Comparison of ENCODE assay signal across 9 mouse cellular contexts in genomic region chr2:37338497-37339187, GRCm38 (mm10). TPM values are rescaled to one million over a fixed set of nuclear protein-coding genes. Genes with fewer than 3 reads are reported as not detected.
DNase-seq lines count a peak whose midpoint lies in the region; ATAC-seq and TF ChIP-seq lines count a peak whose summit lies in the region.
"Had no signal": no experiment of that assay in that cellular context is flagged by ENCODE, and none has a peak within 500 bp of the region (broad histone marks: within the 10 kb centered on the region; RNA-seq: fewer than 3 reads in every experiment).

No protein-coding gene starts in this region.

- H3K36me3 ChIP-seq in midbrain, embryonic 10.5 days: no peaks in the 10 kb centered on the region

- WGBS in midbrain, embryonic 10.5 days: 67% methylated on average over 10 of the region's 10 CpGs

- no peak for TF ChIP-seq POLR2A in embryonic fibroblast, embryonic 13.5 days (IDR thresholded peaks at IDR 0.05; ENCODE audit: low read depth, low read length)

- H3K27ac ChIP-seq in embryonic fibroblast, embryonic 13.5 days (ENCODE audit: insufficient read depth, low read length): peak overlapping the region; percentile 48
- no peak overlapping the region for H3K27ac ChIP-seq in midbrain, embryonic 10.5 days (replicated peaks)
- H3K27ac ChIP-seq: macrophage had no signal

- H3K9me3 ChIP-seq in midbrain, embryonic 10.5 days (replicated peaks): no peaks in the 10 kb centered on the region

- TF ChIP-seq CTCF in embryonic fibroblast, embryonic 13.5 days (IDR thresholded peaks at IDR 0.05; ENCODE audit: borderline replicate concordance, insufficient read depth, low read length): peak; percentile 51; the same call in 1 of the 2 replicates

- H3K27me3 ChIP-seq in midbrain, embryonic 10.5 days (ENCODE audit: low read depth, poor library complexity, severe bottlenecking): no peaks in the 10 kb centered on the region

- H3K4me3 ChIP-seq in embryonic fibroblast, embryonic 13.5 days (ENCODE audit: insufficient read depth, low read length): no peak overlapping the region
- H3K4me3 ChIP-seq in midbrain, embryonic 10.5 days: no peak overlapping the region

- intact Hi-C loops in heart, postnatal 14 days (cut with DNase I): no loop called here

- DNase-seq in heart, postnatal 14 days: peak; percentile 43 to 73
- no peak for DNase-seq in heart, adult 9 months (ENCODE audit: low spot score in 2 of 2)
- DNase-seq in B cell, adult 2 months: peak; percentile 24 to 30
- peak; percentile 68 for DNase-seq in adrenal gland, postnatal 10 days
- DNase-seq in layer of hippocampus, adult 9-11 months: peak; percentile 48
- peak; percentile 28 for DNase-seq in midbrain, embryonic 10.5 days (ENCODE audit: low spot score)

- no peak for ATAC-seq in activated CD4-positive, CD25-positive, alpha-beta regulatory T cell, adult 4 months

- no peaks in the 10 kb centered on the region for H3K4me1 ChIP-seq in embryonic fibroblast, embryonic 13.5 days (ENCODE audit: control insufficient read depth, insufficient read depth, low read length)
- no peaks in the 10 kb centered on the region for H3K4me1 ChIP-seq in midbrain, embryonic 10.5 days

RNA-seq across cellular contexts. Expression of gene Olfr368, which starts 12.3 kb away (rescaled TPM):
- total RNA-seq in heart, postnatal 14 days (2021): not detected
- total RNA-seq in adrenal gland, postnatal 10 days (2021): not detected
- polyA plus RNA-seq in embryonic fibroblast, embryonic 13.5 days (2011; ENCODE audit: insufficient read length, low read depth, missing spikeins): not detected in 2 replicates
- not detected in 2 replicates for polyA plus RNA-seq in midbrain, embryonic 10.5 days (2016; fragmentation: Nextera tagmentation; extraction: Ambion mirVana)
- polyA plus RNA-seq in activated CD4-positive, CD25-positive, alpha-beta regulatory T cell, adult 4 months (2017; shearing (Covaris generic)): not detected
- polyA plus RNA-seq: macrophage had no signal

RNA-seq across cellular contexts. Expression of gene Pdcl, which starts 20.5 kb away (rescaled TPM):
- total RNA-seq in heart, postnatal 14 days (2021): 10 to 100 TPM; 24.6 to 26.9 TPM
- total RNA-seq in adrenal gland, postnatal 10 days (2021): 10 to 100 TPM; 40.8 to 41.2 TPM
- 47.4 and 55.3 TPM in 2 replicates for polyA plus RNA-seq in embryonic fibroblast, embryonic 13.5 days (2011; ENCODE audit: insufficient read length, low read depth, missing spikeins)
- polyA plus RNA-seq in midbrain, embryonic 10.5 days (2016; fragmentation: Nextera tagmentation; extraction: Ambion mirVana): 54.6 and 61.5 TPM in 2 replicates
- 10 to 100 TPM; 25.1 to 31.3 TPM for polyA plus RNA-seq in activated CD4-positive, CD25-positive, alpha-beta regulatory T cell, adult 4 months (2017; shearing (Covaris generic))

Comparison
In these comparisons a context has a peak if more than half of its experiments do, and no peak if none do; other contexts are left out.
1. DNase-seq: peak in heart, postnatal 14 days (2 of 2), B cell, adult 2 months (2 of 2), adrenal gland, postnatal 10 days (single experiment), layer of hippocampus, adult 9-11 months (single experiment) and midbrain, embryonic 10.5 days (single experiment); none in heart, adult 9 months (0 of 2).